Mouse (Mus musculus) thymus, postnatal 14 days (tissue): ENCODE measurements around the gene Fancc.

Source experiments
- DNase-seq: peaks from one replicate; pipeline ENCODE4 v3.0.0; 2021

The Fancc gene

DNA sequence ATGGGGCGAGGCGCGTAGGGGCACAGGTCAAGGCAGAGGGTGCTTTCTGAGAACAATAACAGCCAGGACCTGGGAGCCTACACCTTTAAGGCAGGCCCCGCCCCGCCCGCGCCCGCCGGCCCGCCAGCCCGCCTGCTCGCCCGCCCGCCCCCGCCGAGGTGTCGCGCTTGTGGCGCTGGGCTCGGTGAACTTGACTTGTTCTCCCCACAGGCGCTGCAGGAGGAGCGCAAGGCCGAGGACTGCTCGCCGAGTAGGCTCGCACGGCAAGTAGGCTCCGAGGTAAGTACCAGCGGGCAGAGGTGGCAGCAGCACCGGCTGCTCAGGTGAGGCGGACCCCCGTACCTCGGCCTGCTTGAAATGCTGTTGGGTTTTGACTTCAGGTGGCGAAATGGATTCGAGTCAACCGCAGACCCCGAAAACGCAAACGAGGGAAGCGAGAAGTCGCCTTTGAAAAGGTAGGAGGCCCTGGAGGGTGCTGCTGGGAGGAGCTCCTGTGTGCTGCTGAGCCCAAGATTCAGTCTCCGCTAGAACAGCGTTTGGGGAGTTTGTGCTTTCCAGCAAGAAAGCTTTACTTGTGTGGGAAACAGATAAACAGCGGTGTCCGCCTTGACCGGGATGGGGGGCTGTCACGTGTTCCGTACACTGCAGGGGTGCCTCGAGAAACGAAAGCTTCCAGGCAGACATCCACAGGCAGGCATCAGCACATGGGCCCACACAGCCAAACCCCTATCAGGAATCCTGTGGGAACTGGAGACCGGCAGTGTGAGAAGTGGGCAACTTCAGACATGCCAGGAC, 257.0 kb downstream of the Fancc start:
- DNase-seq: peak; percentile 92

DNA sequence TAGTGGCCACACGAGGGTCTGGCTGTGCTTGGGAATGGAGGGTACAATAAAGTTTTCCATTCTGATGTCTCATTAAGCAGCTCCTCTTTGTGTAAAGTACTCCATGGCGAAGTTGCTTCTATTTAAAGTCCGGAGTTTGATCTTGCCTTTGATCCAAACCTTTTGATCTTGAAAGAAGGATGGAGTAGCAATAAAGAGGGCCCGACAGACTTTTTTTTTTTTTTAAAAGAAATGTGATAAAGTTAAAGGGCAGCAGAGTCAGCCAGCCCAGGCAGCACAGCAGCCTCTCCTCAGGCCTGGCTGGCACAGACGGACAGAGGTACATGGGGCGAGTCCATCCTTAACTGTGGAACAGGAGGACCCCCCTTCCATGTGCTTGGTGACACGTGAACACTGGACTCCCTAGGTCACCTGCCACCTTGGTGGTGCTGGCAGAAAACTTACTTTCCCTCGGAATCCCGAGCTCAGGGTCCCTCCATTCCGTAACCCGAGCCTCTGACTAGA, 257.7 kb downstream of the Fancc start:
- DNase-seq: no peak

DNA sequence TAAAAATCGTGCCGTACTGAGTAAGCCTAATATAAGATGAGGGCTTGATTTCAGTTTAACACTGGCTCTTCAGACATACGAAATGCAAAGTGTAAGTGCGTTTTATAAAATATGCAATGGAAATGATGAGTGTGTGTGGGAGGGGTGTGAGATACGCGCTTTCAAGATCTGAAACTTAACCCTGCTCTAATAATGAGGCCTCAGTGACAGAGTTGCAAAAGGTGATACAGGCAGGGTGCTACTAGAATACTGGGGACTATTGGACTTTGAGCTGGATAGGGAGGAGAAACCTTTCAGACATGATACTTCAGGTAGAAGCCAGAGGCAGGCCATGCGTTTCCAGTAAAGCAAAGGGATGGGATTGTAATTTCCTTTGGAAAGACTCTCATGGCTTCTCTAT, 259.0 kb downstream of the Fancc start:
- no peak for DNase-seq

DNA sequence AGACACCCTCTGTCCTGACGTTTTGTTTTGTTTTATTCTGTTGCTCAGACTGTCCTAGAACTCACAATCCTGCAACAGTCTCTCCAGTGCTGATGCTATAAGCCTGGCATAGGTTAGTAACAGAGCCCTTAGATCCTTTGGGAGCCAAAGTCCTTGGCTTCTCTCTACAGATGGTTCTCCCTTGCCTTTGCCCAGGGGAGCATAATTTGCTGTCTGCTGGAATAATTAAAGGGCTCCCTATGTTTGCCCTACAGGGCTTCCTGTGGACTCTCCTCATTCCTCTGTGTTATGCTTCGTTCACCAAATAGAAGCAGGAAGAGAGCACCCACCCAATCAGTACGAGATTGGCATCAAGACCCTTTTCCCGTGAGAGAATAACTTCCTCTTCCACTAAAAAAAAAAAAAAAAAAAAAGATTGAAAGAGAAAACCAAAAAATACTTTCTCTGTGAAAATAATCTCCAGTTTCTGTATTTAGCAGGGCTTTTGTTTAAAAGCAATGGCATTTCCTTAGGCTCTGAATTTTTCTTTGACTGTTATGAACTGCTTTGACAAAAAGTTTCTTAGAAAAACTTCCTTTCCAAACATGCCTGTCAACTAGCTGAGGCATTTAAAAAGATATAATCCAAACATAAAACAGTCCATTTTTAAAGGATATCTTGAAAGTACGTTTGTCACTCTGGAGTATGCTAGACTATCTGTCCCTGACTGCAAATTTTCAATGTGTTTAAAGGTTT, 260.8 kb downstream of the Fancc start:
- no peak for DNase-seq

DNA sequence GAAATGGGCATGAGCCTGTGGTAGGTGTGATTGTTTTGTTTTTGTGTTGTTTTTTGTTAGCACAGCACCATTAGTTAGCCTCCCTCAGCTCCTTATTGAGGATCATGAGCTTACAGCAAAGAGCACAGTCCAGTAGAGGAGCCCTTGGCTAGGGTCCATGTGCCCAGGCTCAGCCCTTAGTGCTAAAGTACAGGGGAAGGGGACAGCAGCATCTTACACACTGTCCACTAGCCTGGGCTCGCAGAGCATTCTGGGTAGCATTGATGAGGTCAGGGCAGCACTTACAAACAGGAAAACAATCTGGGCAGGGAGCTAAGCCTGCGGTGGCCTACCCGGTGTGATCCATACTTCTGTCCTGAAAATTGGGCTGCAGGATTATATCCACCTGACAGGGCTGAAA, 261.5 kb downstream of the Fancc start:
- no peak for DNase-seq
